Mouse (Mus musculus) C2C12 (cell line): Measurements from ENCODE around the gene Ier3. TPM values are rescaled to one million over a fixed set of nuclear protein-coding genes. Genes with fewer than 3 reads are reported as not detected.

Experiments
- H3K27me3 ChIP-seq: one replicate; pipeline ENCODE4 v1.6.1; 2011; ENCODE audit not compliant: control insufficient read depth, insufficient read depth, insufficient read length
- H3K36me3 ChIP-seq: one replicate; pipeline ENCODE4 v1.6.1; 2011; ENCODE audit not compliant: control insufficient read depth, insufficient read depth
- H3K4me3 ChIP-seq: one replicate; pipeline ENCODE4 v1.5.1; 2011; ENCODE audit warnings: mild to moderate bottlenecking, control low read depth; ENCODE audit not compliant: poor library complexity, insufficient read depth, severe bottlenecking
- H3K79me2 ChIP-seq: one replicate; pipeline ENCODE4 v1.6.1; 2011; ENCODE audit not compliant: control insufficient read depth, insufficient read depth
- H3K79me3 ChIP-seq: one replicate; pipeline ENCODE4 v1.6.1; 2011; ENCODE audit warnings: low read depth, control low read depth
- H3ac ChIP-seq: one replicate; pipeline ENCODE3; 2011; ENCODE audit warnings: low read depth; ENCODE audit not compliant: control insufficient read depth, insufficient read length
- CEBPB ChIP-seq: IDR thresholded peaks from one replicate; pipeline ENCODE4 v1.6.1; 2011; ENCODE audit warnings: low read depth, mild to moderate bottlenecking, control low read depth, moderate library complexity
- CTCF ChIP-seq: IDR thresholded peaks from one replicate; pipeline ENCODE4 v1.5.1; 2011; ENCODE audit not compliant: control insufficient read depth, insufficient read depth, insufficient read length
- FOSL1 ChIP-seq: IDR thresholded peaks from one replicate; pipeline ENCODE4 v1.8.0; 2011; ENCODE audit warnings: mild to moderate bottlenecking, low read length; ENCODE audit not compliant: poor library complexity, insufficient read depth, severe bottlenecking
- MAX ChIP-seq: IDR thresholded peaks from one replicate; pipeline ENCODE4 v1.6.1; 2011; ENCODE audit warnings: mild to moderate bottlenecking, control low read depth
- MYOD1 ChIP-seq: IDR thresholded peaks from one replicate; pipeline ENCODE4 v1.6.1; 2011; ENCODE audit warnings: low read depth; ENCODE audit not compliant: control insufficient read depth, insufficient read length
- MYOG ChIP-seq: IDR thresholded peaks from one replicate; pipeline ENCODE4 v1.6.1; 2011; ENCODE audit not compliant: control insufficient read depth, insufficient read length; ENCODE audit errors: extremely low read depth
- USF1 ChIP-seq: IDR thresholded peaks from one replicate; pipeline ENCODE4 v1.6.1; 2011; ENCODE audit warnings: low read depth, mild to moderate bottlenecking, control low read depth, moderate library complexity
- polyA plus RNA-seq: library from polyadenylated mRNA; unstranded; fragments of >200 nt; fragmentation: generic; extraction: Trizol; gene quantifications from one replicate; pipeline ENCODE4 v1.2.1, GENCODE M21; 2012; ENCODE audit warnings: missing spikeins

Ier3 gene
- polyA plus RNA-seq, 1 experiment: 55.2 TPM

DNA sequence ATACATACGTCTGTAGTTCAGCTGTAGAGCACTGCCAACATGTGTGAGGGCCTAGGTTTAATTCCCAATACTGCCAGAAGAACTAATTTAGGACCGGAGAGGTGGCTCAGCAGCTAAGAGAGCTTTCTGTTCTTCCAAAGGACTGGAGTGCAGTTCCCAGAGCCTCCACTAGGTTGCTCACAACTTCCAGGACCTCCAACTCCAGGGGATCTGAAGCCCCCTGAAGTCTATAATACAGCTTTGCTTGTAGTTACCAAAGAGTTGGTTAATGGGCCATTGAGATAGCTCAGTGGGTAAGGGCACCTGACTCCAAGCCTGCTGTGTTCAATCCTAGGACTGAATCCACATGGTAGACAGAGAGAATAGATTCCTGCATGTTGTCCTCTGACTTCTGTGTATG lies 39.1 kb upstream of the Ier3 start:
- H3ac ChIP-seq: no peak overlapping the region
- no peaks in the 10 kb centered on the region for H3K79me3 ChIP-seq
- no peaks in the 10 kb centered on the region for H3K79me2 ChIP-seq
- TF ChIP-seq USF1 (no peak), MAX (no peak), FOSL1 (no peak), MYOG (no peak), MYOD1 (no peak), CTCF (no peak), CEBPB (no peak)
- no peak overlapping the region for H3K4me3 ChIP-seq
- no peaks in the 10 kb centered on the region for H3K36me3 ChIP-seq
- no peaks in the 10 kb centered on the region for H3K27me3 ChIP-seq

DNA sequence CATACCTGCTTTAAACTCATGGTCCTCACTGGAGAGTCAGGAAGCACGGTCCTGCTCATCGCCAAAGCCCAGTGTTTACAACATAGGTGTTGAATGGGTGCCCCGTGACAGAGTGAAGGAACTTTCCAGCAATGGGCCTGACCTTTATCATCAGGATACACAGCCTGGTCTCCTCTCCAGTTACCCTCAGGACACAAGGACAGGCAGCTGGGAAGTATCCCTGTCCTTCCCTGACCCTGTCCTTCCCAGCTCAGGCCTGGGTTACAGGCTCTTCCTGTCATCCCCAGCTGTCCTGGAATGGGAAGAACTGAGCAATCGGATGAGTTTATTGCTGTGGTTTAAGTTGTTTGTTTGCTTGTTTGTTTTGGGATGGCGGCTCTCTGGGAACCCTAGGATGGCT lies 38.6 kb upstream of the Ier3 start:
- Histone ChIP-seq H3K36me3 (no peaks in the 10 kb centered on the region), H3ac (no peak overlapping the region), H3K27me3 (no peaks in the 10 kb centered on the region), H3K79me2 (no peaks in the 10 kb centered on the region), H3K79me3 (no peaks in the 10 kb centered on the region), H3K4me3 (no peak overlapping the region)
- TF ChIP-seq MYOG (no peak), MAX (no peak), MYOD1 (no peak), CTCF (no peak), FOSL1 (no peak), CEBPB (no peak), USF1 (no peak)

DNA sequence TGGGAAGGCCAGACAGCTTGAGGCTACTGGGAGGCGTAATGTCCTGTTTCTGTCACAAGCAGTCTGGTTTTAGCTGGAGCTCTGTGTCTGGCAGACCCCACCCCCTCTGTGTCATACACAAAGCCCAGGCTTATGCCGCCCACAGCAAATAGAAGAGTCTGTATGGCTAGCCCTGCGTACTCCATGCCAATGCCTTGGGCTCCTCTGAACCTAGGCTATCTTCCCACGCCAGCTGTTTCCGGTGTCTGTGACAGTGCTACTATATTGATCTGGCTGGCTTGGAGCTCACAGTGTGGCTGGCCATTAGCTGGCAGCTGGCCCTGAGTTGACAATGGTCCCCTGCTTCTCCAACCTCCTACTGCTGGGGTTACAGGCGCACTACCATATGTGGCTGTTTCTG lies 37.5 kb upstream of the Ier3 start:
- H3K79me2 ChIP-seq: no peaks in the 10 kb centered on the region
- H3K36me3 ChIP-seq: no peaks in the 10 kb centered on the region
- H3ac ChIP-seq: no peak overlapping the region
- no peaks in the 10 kb centered on the region for H3K79me3 ChIP-seq
- TF ChIP-seq CEBPB (no peak), FOSL1 (no peak), MYOG (no peak), CTCF (no peak), MYOD1 (no peak), USF1 (no peak), MAX (no peak)
- no peaks in the 10 kb centered on the region for H3K27me3 ChIP-seq
- no peak overlapping the region for H3K4me3 ChIP-seq

DNA sequence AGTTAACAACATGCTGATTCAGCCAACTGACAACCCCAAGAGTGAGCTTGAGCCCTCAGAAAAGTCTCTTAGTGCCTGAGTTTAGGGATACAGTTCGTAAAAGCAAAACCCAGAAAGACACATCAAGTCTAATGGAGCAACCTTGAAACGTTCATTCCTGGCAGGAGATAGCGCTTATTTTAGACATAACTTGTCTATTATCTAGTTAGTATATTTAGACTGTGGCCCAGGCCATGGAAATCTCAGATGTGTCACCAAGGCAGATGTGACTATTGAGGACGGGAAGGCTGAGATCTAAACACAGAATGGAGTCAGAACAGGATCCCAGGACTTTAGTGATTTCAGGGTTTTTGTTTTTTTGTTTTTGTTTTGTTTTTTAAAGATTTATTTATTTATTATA lies 36.3 kb upstream of the Ier3 start:
- no peaks in the 10 kb centered on the region for H3K36me3 ChIP-seq
- H3K27me3 ChIP-seq: no peaks in the 10 kb centered on the region
- no peak overlapping the region for H3K4me3 ChIP-seq
- no peak overlapping the region for H3ac ChIP-seq
- TF ChIP-seq CEBPB (no peak), CTCF (no peak), USF1 (no peak), MYOD1 (no peak), MYOG (no peak), MAX (no peak), FOSL1 (no peak)
- H3K79me2 ChIP-seq: no peaks in the 10 kb centered on the region
- H3K79me3 ChIP-seq: no peaks in the 10 kb centered on the region

DNA sequence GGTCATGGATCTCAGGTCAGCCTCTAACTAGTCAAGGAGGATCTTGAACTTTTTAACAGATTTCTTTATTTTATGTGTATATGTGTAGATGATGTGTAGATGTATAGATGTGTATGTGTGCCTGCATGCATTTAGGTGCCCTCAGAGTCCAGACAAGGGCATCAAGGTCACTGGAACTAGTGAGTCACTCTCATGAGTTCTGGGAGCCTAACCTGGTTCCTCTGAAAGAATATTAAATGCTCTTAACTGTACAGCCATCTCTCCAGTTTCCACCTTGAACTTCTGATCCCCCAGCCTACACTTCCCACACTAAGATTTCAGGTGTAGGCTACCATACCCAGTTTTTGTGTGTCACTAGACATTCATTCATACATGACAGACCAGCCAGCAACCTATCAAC lies 34.0 kb upstream of the Ier3 start:
- Histone ChIP-seq H3K79me3 (no peaks in the 10 kb centered on the region), H3K4me3 (no peak overlapping the region), H3K79me2 (no peaks in the 10 kb centered on the region), H3K36me3 (no peaks in the 10 kb centered on the region), H3K27me3 (no peaks in the 10 kb centered on the region), H3ac (no peak overlapping the region)
- no peak for TF ChIP-seq CEBPB
- TF ChIP-seq MAX: no peak
- no peak for TF ChIP-seq USF1
- TF ChIP-seq CTCF: no peak
- no peak for TF ChIP-seq MYOD1
- no peak for TF ChIP-seq FOSL1
- no peak for TF ChIP-seq MYOG

DNA sequence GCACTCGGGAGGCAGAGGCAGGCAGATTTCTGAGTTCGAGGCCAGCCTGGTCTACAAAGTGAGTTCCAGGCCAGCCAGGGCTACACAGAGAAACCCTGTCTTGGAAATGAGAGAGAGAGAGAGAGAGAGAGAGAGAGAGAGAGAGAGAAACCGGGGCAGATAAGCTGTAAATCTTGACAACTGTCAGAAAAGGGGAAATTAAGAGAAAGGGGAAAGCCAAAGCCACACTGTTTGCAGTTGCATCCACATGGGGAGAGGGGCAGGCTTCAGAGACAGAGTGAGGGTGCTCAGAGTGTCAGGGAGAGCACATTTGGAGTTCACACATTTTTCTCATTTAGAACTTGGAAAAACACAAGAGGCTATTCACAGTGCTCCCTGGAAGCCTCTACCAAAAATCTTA lies 33.5 kb upstream of the Ier3 start:
- TF ChIP-seq MYOD1: no peak
- no peak for TF ChIP-seq MAX
- no peak for TF ChIP-seq USF1
- no peak for TF ChIP-seq CTCF
- TF ChIP-seq FOSL1: no peak
- TF ChIP-seq MYOG: no peak
- no peak for TF ChIP-seq CEBPB
- H3K4me3 ChIP-seq: no peak overlapping the region
- H3K79me2 ChIP-seq: no peaks in the 10 kb centered on the region
- H3K36me3 ChIP-seq: no peaks in the 10 kb centered on the region
- H3ac ChIP-seq: no peak overlapping the region
- no peaks in the 10 kb centered on the region for H3K79me3 ChIP-seq
- no peaks in the 10 kb centered on the region for H3K27me3 ChIP-seq
